Mouse (Mus musculus) forebrain, embryonic 13.5 days (tissue): ENCODE measurements around the gene Taf15. TPM values are rescaled to one million over a fixed set of nuclear protein-coding genes. Genes with fewer than 3 reads are reported as not detected.

Source experiments
- ATAC-seq: fragments of 200-750 bp; cut with Nextera tagmentation; 2 replicates; pipeline ENCODE4 v1.8.0; 2017
- H3K27ac ChIP-seq: fragments of 300-500 bp; sonication (generic); 2 replicates; pipeline ENCODE4 v1.5.1; 2015; ENCODE audit warnings: inconsistent platforms, mild to moderate bottlenecking, moderate library complexity
- H3K27me3 ChIP-seq: fragments of 300-500 bp; sonication (generic); 2 replicates; pipeline ENCODE4 v1.6.1; 2015; ENCODE audit warnings: mild to moderate bottlenecking, inconsistent platforms
- H3K36me3 ChIP-seq: fragments of 300-500 bp; sonication (generic); 2 replicates; pipeline ENCODE4 v1.6.1; 2015; ENCODE audit warnings: mild to moderate bottlenecking, inconsistent platforms; ENCODE audit not compliant: poor library complexity, severe bottlenecking
- H3K4me1 ChIP-seq: fragments of 300-500 bp; sonication (generic); 2 replicates; pipeline ENCODE4 v1.6.1; 2015; ENCODE audit warnings: inconsistent platforms
- H3K4me2 ChIP-seq: fragments of 300-500 bp; sonication (generic); 2 replicates; pipeline ENCODE4 v1.6.1; 2015; ENCODE audit warnings: inconsistent platforms, mild to moderate bottlenecking, moderate library complexity
- H3K4me3 ChIP-seq: fragments of 300-500 bp; sonication (generic); 2 replicates; pipeline ENCODE4 v1.5.1; 2015; ENCODE audit warnings: mild to moderate bottlenecking, inconsistent platforms
- H3K9ac ChIP-seq: fragments of 300-500 bp; sonication (generic); 2 replicates; pipeline ENCODE4 v1.6.1; 2015; ENCODE audit warnings: mild to moderate bottlenecking, inconsistent platforms
- H3K9me3 ChIP-seq: fragments of 300-500 bp; sonication (generic); replicated peaks from 2 replicates; pipeline ENCODE4 v1.6.1; 2016; ENCODE audit warnings: inconsistent platforms
- WGBS: fragments of 180-500 bp; shearing (Covaris S2); methylation state at CpG from one replicate; pipeline ENCODE4 v1.1.7; 2015; 5-methylcytosine and 5-hydroxymethylcytosine counted together
- polyA plus RNA-seq: library from polyadenylated mRNA; unstranded; fragments of >200 nt; fragmentation: Nextera tagmentation; extraction: Ambion mirVana; gene quantifications from 2 replicates; pipeline ENCODE4 v1.2.1, GENCODE M21; 2015

Taf15 gene
- polyA plus RNA-seq, 1 experiment from 2014 or later, result 20.5 TPM

- Histone ChIP-seq H3K9me3 (no peaks in the 10 kb centered on the region), H3K4me3 (no peak overlapping the region), H3K9ac (no peak overlapping the region), H3K27me3 (peaks cover 50% of the 10 kb centered on the region), H3K4me1 (peaks cover 21% of the 10 kb centered on the region), H3K36me3 (no peaks in the 10 kb centered on the region), H3K4me2 (no peak overlapping the region), H3K27ac (no peak overlapping the region)
- WGBS, result 70% methylated on average over 10 of the region's 10 CpGs
- ATAC-seq, result no peak
These were observed 11.3 kb upstream of the Taf15 start for GRCm38 (mm10) chr11:83461462-83462027.

GRCm38 (mm10) chr11:83462711-83463244 is 10.1 kb upstream of the Taf15 start, which contains the start of gene Mmp28:
Gene Mmp28, minus strand, starts transcription at chr11:83463071.
- no peak for ATAC-seq
- Histone ChIP-seq H3K27ac (no peak within 1 kb of the TSS), H3K9me3 (no peaks in the 10 kb centered on the region), H3K27me3 (peaks cover 50% of the 10 kb centered on the region), H3K4me3 (peak within 1 kb of the TSS; percentile 49), H3K4me1 (peaks cover 31% of the 10 kb centered on the region), H3K4me2 (peak within 1 kb of the TSS; percentile 85), H3K9ac (peak within 1 kb of the TSS; percentile 64), H3K36me3 (no peaks in the 10 kb centered on the region)
- under 1% methylated on average over 38 of the region's 42 CpGs for WGBS

- H3K9ac ChIP-seq, result no peak overlapping the region
- H3K4me3 ChIP-seq, result no peak overlapping the region
- peaks cover 49% of the 10 kb centered on the region for H3K27me3 ChIP-seq
- 23% methylated on average over 2 of the region's 2 CpGs for WGBS
- H3K4me1 ChIP-seq, result peaks cover 31% of the 10 kb centered on the region
- no peak for ATAC-seq
- H3K4me2 ChIP-seq, result no peak overlapping the region
- H3K27ac ChIP-seq, result no peak overlapping the region
- H3K36me3 ChIP-seq, result no peaks in the 10 kb centered on the region
- H3K9me3 ChIP-seq, result no peaks in the 10 kb centered on the region
These were observed 6.9 kb upstream of the Taf15 start for GRCm38 (mm10) chr11:83465976-83466375.

GRCm38 (mm10) chr11:83467120-83467652 is 5.7 kb upstream of the Taf15 start:
- H3K27me3 ChIP-seq, result peaks cover 39% of the 10 kb centered on the region
- peak; percentile 59; the same call in 1 of the 2 replicates for ATAC-seq
- WGBS, result 47% methylated on average over 11 of the region's 11 CpGs

GRCm38 (mm10) chr11:83468765-83469164 is 4.1 kb upstream of the Taf15 start:
- H3K27me3 ChIP-seq, result peaks cover 24% of the 10 kb centered on the region
- ATAC-seq, result no peak
- peaks cover 24% of the 10 kb centered on the region for H3K4me1 ChIP-seq
- no peak overlapping the region for H3K9ac ChIP-seq
- no peak overlapping the region for H3K27ac ChIP-seq
- no peak overlapping the region for H3K4me2 ChIP-seq
- H3K9me3 ChIP-seq, result no peaks in the 10 kb centered on the region
- H3K36me3 ChIP-seq, result no peaks in the 10 kb centered on the region
- H3K4me3 ChIP-seq, result no peak overlapping the region
- 92% methylated on average over 3 of the region's 3 CpGs for WGBS

More at GRCm38 (mm10) chr11:83467120-83467652, 5.7 kb upstream of the Taf15 start:
- peaks cover 34% of the 10 kb centered on the region for H3K4me1 ChIP-seq
- 0 out of 2 replicates have a peak overlapping the region, but pooled peaks have one; percentile 12 for H3K27ac ChIP-seq
- H3K36me3 ChIP-seq, result no peaks in the 10 kb centered on the region
- H3K4me3 ChIP-seq, result no peak overlapping the region
- no peak overlapping the region for H3K4me2 ChIP-seq
- no peaks in the 10 kb centered on the region for H3K9me3 ChIP-seq
- H3K9ac ChIP-seq, result 0 out of 2 replicates have a peak overlapping the region, but pooled peaks have one; percentile 23

- Histone ChIP-seq H3K36me3 (peaks cover 5% of the 10 kb centered on the region; the same call in 1 of the 2 replicates), H3K9me3 (no peaks in the 10 kb centered on the region), H3K4me2 (peak overlapping the region; percentile 61), H3K27me3 (0 out of 2 replicates have a peak, but pooled peaks cover 4% of the 10 kb centered on the region), H3K27ac (no peak overlapping the region), H3K4me3 (peak overlapping the region; percentile 93; the same call in 1 of the 2 replicates), H3K9ac (no peak overlapping the region), H3K4me1 (peaks cover 29% of the 10 kb centered on the region)
- ATAC-seq, result no peak
- 90% methylated on average over 2 of the region's 2 CpGs for WGBS
These were observed 1.1 kb upstream of the Taf15 start for GRCm38 (mm10) chr11:83471766-83472165.

GRCm38 (mm10) chr11:83473235-83474016 is 540 bp downstream of the Taf15 start:
- Histone ChIP-seq H3K9ac (peak overlapping the region; percentile 94), H3K27me3 (0 out of 2 replicates have a peak, but pooled peaks cover 4% of the 10 kb centered on the region), H3K4me3 (peak overlapping the region; percentile 93), H3K36me3 (peaks cover 16% of the 10 kb centered on the region), H3K27ac (peak overlapping the region; percentile 98), H3K4me1 (peaks cover 21% of the 10 kb centered on the region), H3K9me3 (no peaks in the 10 kb centered on the region), H3K4me2 (peak overlapping the region; percentile 88)
- peak; percentile 86 for ATAC-seq
- WGBS, result under 1% methylated on average over 30 of the region's 52 CpGs

- Histone ChIP-seq H3K27me3 (no peaks in the 10 kb centered on the region), H3K4me3 (no peak overlapping the region), H3K27ac (no peak overlapping the region), H3K36me3 (peaks cover 26% of the 10 kb centered on the region), H3K9ac (no peak overlapping the region), H3K4me1 (peaks cover 8% of the 10 kb centered on the region), H3K9me3 (no peaks in the 10 kb centered on the region), H3K4me2 (no peak overlapping the region)
- no peak for ATAC-seq
- 93% methylated on average over 4 of the region's 4 CpGs for WGBS
These were observed 18.6 kb downstream of the Taf15 start for GRCm38 (mm10) chr11:83491488-83491887.

GRCm38 (mm10) chr11:83495571-83495970 is 22.7 kb downstream of the Taf15 start:
- H3K36me3 ChIP-seq, result peaks cover 15% of the 10 kb centered on the region; the same call in 1 of the 2 replicates
- H3K27ac ChIP-seq, result no peak overlapping the region
- no peak for ATAC-seq
- H3K4me2 ChIP-seq, result no peak overlapping the region
- H3K4me3 ChIP-seq, result no peak overlapping the region
- WGBS, result 56% methylated on average over 2 of the region's 2 CpGs
- H3K27me3 ChIP-seq, result no peaks in the 10 kb centered on the region
- no peak overlapping the region for H3K9ac ChIP-seq
- H3K9me3 ChIP-seq, result no peaks in the 10 kb centered on the region
- peaks cover 8% of the 10 kb centered on the region for H3K4me1 ChIP-seq

GRCm38 (mm10) chr11:83504308-83504707 is 31.4 kb downstream of the Taf15 start:
- Histone ChIP-seq H3K27me3 (no peaks in the 10 kb centered on the region), H3K4me3 (no peak overlapping the region), H3K9me3 (no peaks in the 10 kb centered on the region), H3K4me2 (no peak overlapping the region), H3K27ac (no peak overlapping the region), H3K9ac (no peak overlapping the region), H3K4me1 (no peaks in the 10 kb centered on the region), H3K36me3 (peaks cover 75% of the 10 kb centered on the region)
- 94% methylated on average over 5 of the region's 5 CpGs for WGBS
- no peak for ATAC-seq

- Histone ChIP-seq H3K4me1 (no peaks in the 10 kb centered on the region), H3K27ac (no peak overlapping the region), H3K27me3 (no peaks in the 10 kb centered on the region), H3K4me3 (no peak overlapping the region), H3K9ac (no peak overlapping the region), H3K36me3 (peaks cover 45% of the 10 kb centered on the region), H3K9me3 (no peaks in the 10 kb centered on the region), H3K4me2 (no peak overlapping the region)
- ATAC-seq, result no peak
These were observed 36.6 kb downstream of the Taf15 start for GRCm38 (mm10) chr11:83509521-83509920.

- Histone ChIP-seq H3K27me3 (no peaks in the 10 kb centered on the region), H3K4me1 (no peaks in the 10 kb centered on the region), H3K27ac (no peak overlapping the region), H3K9me3 (no peaks in the 10 kb centered on the region), H3K4me2 (no peak overlapping the region), H3K36me3 (no peaks in the 10 kb centered on the region), H3K4me3 (no peak overlapping the region), H3K9ac (no peak overlapping the region)
- ATAC-seq, result no peak
These were observed 44.3 kb downstream of the Taf15 start for GRCm38 (mm10) chr11:83517153-83517552.
